Mouse (Mus musculus): ENCODE measurements around the gene Lenep. TPM values are rescaled to one million over a fixed set of nuclear protein-coding genes. Genes with fewer than 3 reads are reported as not detected.

The Lenep gene
- total RNA-seq, 2 experiments from 2014 or later: 0.64 TPM; not detected in 1

DNA sequence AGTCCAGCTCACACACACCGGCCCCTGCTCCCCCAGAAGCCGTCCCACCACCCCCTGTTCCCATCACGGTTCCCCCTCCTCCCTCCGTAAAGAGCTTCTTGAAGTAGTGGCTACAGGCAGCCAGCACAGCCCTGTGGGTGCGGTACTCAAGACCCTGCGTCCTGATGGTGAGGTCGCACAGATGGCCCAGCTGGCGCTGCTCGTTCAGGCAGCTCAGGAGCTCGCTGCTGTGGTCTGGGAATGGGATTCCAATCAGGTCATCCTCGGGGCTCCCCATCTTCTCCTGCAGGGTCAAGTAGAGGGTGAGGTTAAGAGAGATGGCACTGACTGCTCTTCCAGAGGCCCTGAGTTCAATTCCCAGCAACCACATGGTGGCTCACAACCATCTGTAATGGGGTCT, 21.4 kb downstream of the Lenep start:
- DNase-seq: no peak
- intact Hi-C loops (cut with DNase I): no loop called here

DNA sequence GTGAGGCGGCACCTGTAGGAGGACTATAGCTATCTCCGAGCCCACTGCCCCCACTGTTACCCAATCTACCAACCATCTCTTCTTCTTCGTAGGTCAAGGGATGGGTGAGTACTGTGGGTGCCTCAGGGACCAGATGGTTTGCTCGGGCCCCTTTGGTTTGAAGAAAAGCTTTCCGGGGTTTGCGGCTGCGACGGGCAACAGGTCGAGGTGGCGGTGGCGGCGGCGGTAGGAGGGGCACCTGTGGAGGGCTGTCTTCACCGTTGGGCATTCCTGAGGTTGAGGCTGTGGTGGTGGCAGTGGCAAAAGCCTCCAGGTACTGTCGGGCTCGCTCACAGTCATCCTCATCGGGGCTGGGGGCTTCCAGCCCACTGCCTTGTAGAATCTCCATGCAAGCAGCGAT, 21.9 kb downstream of the Lenep start:
- DNase-seq: no peak
- intact Hi-C loops (cut with DNase I): no loop called here

DNA sequence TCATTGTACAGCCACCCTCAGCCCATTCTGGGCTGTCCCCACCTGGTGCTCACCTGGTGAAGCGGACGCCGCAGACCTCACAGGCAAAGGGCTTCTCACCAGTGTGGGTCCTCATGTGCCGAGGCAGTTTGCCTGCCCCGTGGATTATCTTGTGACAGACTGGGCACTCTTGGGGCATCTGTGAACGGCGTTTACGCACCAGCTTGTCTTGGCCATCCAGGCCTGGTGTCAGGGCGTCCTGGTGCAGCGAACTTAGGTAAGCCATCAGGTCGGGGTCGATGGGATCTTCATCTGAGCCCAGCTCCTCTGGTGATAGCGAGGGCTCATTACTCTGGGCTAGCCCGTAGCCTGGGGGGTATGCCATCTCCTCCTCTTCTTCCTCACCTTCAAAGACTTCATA, 22.3 kb downstream of the Lenep start:
- intact Hi-C loops (cut with DNase I): no loop called here
- DNase-seq: no peak

DNA sequence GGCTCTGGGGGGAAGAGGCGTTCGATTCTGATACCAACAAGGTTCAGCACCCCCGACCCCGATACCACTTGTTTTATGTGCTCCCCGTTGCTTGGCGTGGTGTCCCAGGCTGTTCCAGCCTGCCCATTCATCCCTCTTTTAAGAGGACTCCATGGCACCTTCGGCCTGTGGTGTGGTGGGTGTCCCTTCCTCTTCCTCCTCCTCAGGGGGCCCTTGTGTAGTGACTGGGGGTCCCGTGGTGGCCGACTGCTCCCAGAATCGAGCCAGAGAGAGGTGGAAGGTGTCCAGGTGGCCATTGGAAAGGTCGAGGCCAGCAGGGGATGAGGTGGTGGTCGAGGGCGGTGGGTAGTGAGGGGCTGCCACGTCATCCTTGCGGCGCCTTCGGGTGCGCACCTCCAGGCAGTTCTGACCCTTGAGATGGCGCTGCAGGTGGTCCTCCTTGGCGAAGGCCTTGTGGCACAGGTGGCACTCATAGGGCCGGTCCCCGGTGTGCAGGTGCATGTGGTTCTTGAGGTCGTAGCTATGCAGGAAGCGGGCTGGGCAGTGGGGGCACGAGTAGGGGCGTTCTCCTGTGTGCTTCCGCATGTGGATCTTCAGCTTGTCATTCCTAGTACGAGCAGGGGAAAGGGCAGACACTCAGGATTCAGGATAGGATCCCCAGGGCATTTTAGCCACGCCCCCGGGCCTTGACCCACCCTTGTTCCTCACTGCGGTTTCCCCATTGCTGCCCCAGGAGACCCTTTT, 23.0 kb downstream of the Lenep start:
- intact Hi-C loops (cut with DNase I): loop anchor here (2.0 kb wide), 1 partner anchor 105 kb away; no protein-coding TSS in a partner anchor
- DNase-seq: no peak

DNA sequence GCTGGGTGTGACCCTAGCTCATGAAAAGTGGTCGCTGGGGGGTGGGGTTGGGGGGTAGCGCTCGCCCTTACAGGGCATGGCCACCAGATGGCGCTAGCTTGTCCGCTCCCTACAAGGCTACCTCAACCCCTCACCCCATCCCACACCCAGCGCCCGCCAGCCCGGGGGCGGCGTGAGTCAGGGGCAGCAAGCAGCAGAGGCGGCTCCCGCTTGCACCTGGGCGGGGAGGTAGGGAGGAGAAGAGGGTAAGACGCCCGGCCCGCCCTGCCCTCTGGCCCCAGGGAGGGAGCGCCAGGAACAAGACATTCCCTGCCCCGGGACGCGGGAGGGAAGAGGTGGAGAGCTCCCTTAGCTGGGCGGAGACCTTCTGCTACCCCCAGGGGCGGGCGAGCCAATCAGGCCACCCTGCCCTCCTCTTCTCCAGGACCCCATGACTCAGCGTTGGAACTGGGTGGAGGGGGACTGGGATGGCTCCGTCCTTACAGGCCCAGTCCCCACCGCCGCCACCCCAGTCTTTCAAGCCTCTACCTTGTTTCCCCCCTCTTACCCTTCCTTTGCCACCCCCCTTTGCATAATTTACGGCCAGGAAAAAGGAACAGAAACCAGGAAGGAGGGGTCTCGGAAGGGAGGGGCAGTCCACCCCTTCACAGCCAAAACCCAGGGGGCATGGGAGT, 24.1 kb downstream of the Lenep start:
- intact Hi-C loops (cut with DNase I): loop anchor here (1.0 to 2.0 kb wide), 3 partner anchors 23 to 106 kb away; partner anchors contain the start of gene Flad1
- peak; percentile 81 to 84 for DNase-seq

DNA sequence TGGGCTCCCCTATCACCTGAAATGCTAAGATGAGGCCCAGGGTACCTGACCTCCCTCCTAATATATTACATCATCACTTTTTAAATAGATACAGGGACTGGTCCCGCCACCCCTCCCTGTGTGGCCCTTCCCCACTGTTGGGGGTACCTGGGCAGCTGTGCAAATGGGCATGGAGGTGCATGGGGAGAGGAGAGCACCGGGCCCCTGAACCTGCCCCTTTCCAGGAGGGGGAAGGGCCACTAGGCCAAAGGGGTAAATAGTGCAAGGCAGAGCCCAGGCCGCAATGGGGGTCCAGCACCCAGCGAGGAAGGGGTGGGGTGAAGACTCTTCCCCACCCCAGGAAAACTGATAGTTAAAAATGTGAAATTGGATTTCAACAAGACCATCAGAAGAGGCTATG, 24.8 kb downstream of the Lenep start:
- intact Hi-C loops (cut with DNase I): loop anchor here (1.0 to 2.0 kb wide), 3 partner anchors 23 to 107 kb away; partner anchors contain the start of gene Flad1

DNA sequence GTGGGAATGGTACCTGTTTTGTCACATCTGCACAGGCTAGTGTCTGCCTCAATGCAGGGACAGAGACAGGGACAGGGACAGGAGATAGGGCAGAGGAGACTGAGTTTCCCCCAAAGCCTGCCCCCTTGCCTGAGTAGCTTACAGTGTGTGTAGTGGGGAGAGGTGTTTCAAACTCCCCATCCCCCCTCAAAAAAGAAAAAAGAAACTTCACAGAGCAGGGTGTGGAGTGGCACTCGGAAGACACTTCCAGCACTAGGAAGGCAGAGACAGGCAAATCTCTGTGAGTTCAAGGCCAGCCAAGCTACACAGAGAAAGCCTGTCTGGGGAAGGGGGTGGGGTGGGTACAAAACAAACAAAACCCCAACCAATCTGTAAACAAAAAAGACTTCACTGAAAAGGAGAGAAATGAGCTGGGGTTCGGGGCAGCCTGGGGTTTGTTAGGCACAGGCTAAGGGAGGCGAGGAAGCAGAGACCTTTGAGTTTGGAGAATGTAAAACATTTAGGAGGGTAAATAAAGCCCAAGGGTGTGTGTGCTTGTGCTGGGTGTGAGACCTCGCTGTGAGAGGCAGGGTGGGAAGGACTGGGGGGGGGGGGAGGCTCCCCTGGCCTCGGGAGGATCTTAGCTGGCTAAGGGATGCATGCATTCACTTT, 28.9 kb downstream of the Lenep start:
- DNase-seq: no peak
- intact Hi-C loops (cut with DNase I): no loop called here

More for the DNA sequence above, 24.8 kb downstream of the Lenep start:
- DNase-seq: no peak

DNA sequence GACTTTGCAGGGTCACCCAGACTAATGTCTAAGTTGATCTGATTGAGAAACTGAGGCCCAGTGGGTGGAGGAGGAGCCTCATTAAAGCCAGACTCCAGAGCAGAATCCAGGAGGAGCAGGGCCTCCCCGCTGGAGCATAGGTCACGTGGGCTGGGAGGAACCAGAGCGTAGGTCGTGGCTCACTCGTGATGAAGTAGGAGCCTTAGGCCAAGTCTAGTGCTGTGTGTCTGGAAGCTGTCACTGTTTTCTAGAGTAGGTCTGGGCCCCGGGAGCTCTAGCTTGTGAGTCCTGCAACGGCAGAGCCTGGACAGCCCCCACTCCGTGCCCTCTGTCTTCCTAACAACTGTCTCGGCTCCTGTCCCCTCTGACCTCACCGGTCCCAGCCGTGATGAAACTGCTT, 35.3 kb downstream of the Lenep start:
- no peak for DNase-seq
- intact Hi-C loops (cut with DNase I): no loop called here

DNA sequence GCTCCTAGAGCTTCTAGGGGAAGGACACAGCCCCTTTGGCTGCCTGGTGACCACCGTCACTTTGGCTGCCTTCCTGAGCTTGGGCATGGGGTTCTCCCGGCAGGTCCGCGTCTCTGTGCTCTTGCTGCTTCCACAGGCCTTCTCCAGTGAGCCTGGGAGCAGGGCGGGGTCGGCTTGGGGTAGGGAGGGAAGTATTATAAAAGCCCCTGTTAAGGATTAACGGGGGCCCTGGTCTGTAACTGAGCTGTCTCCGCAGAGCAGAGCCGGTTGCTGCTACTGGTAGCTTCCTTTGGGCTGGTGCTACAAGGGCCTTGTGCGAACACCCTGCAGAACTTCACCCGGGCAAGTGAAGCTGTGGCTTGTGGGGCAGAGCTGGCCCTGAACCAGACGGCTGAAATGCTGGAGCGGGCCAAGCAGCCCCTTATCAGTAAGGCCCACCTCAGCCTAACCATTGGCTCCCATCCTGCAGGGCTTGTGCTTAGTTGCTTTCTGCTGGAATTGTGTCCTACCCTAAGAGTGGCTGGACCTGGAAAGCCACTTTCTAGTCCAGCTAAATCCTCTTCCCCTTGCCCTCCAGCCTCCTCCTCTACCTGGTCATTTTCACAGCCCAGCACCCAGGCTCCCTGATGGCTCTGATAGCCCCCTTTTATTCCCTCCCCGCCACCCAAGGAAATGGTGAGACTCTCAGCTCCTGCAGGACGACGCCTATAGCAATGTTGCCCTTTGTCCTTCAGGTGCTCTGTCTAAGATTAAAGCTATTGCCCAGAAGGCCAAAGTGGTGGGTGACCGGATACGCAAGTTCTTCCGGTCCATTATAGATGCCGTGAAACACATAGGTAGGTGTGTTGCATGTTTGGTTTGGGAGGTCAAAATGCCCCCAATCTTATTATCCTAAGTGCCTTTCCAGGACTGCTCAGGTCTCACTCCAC, 36.8 kb downstream of the Lenep start:
- intact Hi-C loops (cut with DNase I): no loop called here
- no peak for DNase-seq

DNA sequence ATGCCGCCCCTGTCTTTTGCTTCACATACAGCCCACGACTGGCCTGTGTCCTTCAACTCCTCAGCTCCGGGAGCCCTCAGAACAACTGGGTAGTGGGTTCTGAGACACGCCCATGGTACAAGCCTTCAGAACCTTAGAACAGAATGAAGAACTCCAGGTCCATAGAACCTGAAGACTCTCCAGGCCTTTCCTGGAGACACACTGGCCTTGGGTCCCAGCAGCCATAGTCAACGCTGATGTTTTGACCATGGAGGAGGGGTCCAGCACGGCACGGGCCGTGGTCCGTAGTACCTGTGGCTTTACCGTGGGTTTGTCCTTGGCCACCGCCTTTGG, 37.5 kb downstream of the Lenep start, which contains the start of gene Dcst1:
Gene Dcst1, minus strand, starts transcription at position 101 of the 333 bp plus-strand sequence.
- no peak for DNase-seq
- intact Hi-C loops (cut with DNase I): no loop called here

DNA sequence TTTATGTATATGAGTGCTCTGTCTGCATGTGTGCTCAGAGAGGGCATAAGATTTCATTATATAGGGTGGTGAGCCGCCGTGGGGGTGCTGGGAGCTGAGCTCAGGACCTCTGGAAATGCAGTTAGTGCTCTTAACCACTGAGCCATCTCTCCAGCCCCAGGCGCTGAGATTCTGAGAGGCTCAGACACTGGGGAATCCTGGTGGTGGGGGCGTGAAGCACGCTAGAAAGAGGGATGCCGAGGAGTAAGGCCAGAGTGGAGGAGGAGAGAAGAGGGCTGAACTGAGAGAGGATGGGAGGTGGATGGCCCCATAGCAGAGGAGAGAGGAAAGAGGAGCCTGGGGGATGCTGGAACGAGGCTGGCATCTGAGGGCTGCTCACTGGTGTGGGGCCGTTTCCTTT, 38.0 kb downstream of the Lenep start:
- DNase-seq: no peak
- intact Hi-C loops (cut with DNase I): no loop called here

DNA sequence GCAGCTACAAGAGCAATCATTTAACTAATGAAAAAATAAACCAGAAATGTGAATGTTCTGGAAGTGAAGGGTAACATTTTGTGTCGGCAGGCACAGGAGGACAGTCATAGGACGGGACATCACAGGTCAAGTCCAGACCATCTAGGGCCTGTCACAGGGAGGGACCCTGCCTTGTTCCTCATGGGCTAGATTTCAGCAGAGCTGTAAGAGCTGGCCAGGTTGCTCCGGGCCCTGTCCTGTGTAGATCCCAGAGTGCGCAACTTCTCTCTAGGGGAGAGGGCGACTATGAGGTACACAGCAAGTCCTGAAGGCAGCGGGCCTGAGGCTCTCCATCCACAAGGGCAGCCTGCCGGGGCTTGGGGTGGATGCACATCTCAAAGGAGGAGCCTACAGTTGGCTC, 40.9 kb downstream of the Lenep start, which contains the start of gene Dcst2:
Gene Dcst2, plus strand, starts transcription at position 301 of the 400 bp plus-strand sequence.
- DNase-seq: no peak
- intact Hi-C loops (cut with DNase I): no loop called here

DNA sequence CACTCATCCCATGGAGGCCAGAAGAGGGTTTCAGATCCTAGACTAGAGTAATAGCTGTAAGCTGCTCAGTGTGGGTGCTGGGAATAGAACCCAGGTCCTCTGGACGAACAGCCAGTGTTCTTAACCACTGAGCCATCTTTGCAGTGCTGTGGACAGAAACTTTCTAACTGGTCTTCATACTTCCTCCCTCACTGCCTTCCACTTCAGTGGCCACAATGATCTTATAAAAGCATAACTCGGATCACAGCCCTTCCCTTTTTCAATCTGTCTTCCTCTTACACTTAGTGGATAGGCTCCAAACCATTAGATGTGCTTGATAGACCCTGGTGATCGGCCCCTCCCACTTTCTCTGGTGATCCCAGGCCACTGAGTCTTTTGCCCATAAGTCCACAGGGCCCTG, 42.4 kb downstream of the Lenep start:
- intact Hi-C loops (cut with DNase I): no loop called here
- DNase-seq: no peak

DNA sequence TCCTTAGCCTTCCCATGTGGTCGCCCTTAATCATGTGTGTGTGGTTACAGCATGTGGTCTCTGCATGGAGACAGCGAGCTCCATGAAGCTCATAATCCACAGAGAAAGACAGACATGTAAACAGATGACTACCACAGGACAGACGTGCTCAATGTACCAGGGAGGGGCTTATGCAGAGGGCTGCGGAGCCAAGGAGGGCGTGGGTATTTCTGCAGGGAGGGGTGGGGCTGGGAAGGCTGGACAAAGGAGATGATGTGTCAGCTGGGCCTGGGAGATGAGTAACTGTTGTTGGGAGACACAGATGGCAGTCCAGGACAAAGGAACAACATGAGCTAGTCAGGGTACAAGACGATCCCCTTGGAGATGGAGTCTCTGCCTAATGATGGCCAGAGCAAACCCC, 43.0 kb downstream of the Lenep start:
- DNase-seq: no peak
- intact Hi-C loops (cut with DNase I): no loop called here

DNA sequence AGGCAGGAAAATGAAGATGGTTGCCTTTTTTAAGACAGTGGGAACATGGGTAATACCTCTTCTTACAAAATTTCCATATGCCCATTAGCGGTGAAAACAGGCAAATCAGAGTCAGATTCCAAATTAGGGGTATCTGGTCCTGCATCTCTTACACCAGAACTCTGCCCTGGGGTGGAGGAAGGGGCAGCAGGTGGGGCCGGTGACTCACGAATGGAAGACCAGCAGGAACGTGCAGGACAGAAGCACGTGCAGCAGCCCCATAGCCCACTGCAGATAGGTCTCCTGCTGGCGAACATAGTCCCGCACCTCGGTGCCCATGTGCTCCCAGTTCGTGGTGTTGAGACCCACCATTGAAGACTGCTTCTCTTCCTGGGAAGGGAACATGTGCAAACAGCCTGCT, 46.6 kb downstream of the Lenep start:
- no peak for DNase-seq
- intact Hi-C loops (cut with DNase I): no loop called here

DNA sequence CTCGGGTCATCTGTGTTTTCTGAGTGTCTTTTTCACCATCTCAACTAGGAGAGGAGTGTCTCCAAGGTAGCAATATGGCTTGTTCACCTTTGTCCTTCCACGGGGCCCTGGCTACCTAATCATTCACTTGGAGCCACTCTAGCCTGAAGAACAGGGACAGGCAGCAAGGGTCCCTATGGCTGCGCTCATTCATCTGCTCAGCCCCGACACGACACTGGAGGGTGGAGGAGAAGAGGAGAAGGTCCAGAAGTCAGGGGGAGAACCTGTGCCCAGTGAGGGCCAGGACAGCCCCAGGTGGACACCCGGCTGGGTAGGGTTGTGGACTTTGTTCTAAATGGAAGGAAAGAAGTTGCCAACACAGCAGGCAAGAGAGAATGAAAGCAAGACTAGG, 47.1 kb downstream of the Lenep start:
- DNase-seq: no peak
- intact Hi-C loops (cut with DNase I): loop anchor here (1.0 to 2.0 kb wide), 2 partner anchors 23 to 37 kb away; no protein-coding TSS in a partner anchor

DNA sequence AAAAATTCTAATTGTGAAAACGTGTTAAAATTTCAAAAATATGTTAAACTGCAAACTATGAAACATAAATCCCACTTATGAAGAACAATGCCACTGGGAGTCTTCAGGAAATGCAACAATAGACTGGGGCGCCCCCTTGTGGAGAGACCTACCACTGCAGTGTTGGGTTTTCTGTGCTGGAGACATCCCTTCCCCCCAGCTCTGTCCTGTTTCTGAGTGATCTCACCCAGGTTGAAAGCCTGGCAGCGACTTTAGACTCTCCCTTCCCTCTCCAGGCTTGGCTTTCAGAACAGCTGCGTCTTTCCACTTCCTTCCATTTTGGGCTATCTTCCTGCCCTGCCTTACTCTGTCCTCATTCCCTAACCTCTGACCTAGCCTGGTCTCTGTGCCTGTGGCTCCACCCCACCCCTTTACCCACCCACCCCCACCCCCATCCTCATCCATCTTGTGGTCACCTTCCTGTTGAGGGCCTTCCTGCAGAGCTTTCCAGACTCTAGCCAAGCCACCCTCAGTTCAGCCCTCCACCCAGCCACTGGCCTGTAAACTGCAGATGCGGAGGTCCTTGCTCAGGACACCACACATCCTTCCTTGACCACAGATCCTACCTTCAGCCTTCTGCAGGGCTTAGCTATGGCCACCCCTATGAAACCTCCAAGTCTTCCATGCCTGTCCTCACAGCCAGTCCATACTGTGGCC, 47.6 kb downstream of the Lenep start:
- intact Hi-C loops (cut with DNase I): loop anchor here (1.0 to 2.0 kb wide), 4 partner anchors 15 to 38 kb away; no protein-coding TSS in a partner anchor
- peak; percentile 89 to 96 for DNase-seq

DNA sequence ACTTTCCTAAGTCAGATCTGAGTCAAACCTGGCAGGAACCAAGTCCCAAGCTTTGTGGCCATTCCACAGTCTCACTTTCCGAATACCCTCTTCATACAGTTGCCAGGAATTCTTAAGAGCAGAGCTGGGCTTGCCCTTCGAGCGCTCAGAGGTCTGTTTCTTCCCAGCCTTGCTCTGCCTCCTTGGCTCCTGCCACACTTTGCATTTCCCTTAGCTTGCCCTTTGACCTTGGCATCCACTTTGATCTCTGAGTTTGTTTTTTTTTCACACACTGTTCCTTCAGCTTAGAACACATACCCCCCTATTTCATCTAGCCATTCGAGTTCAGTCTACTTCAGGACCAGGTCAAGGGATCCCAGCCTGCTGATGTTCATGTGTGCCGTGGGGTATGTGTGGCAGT, 51.3 kb downstream of the Lenep start:
- intact Hi-C loops (cut with DNase I): no loop called here
- DNase-seq: no peak

Data from heart, postnatal 10 days (tissue).